Mouse (Mus musculus): ENCODE data around the gene Tprn. TPM values are rescaled to one million over a fixed set of nuclear protein-coding genes. Genes with fewer than 3 reads are reported as not detected.

Tprn gene
- polyA plus RNA-seq, 1 experiment from 2014 or later = 7.3 TPM

Other genes starting within 250 kb of the Tprn start
- 57.4 and 67.7 TPM in 2 replicates for gene Nsmf, start 208.3 kb upstream of the Tprn start, polyA plus RNA-seq (2014; fragmentation: Nextera tagmentation; extraction: Ambion mirVana)
- gene Entpd8, start 182.3 kb upstream of the Tprn start, polyA plus RNA-seq (2014; fragmentation: Nextera tagmentation; extraction: Ambion mirVana) = 1.3 and 3.0 TPM in 2 replicates
- gene Noxa1, start 167.5 kb upstream of the Tprn start, polyA plus RNA-seq (2014; fragmentation: Nextera tagmentation; extraction: Ambion mirVana) = 0.36 and 0.53 TPM in 2 replicates
- 8.7 and 21.0 TPM in 2 replicates for gene Nrarp, start 81.9 kb upstream of the Tprn start, polyA plus RNA-seq (2014; fragmentation: Nextera tagmentation; extraction: Ambion mirVana)
- gene Tor4a, start 65.7 kb upstream of the Tprn start, polyA plus RNA-seq (2014; fragmentation: Nextera tagmentation; extraction: Ambion mirVana) = 6.8 and 11.3 TPM in 2 replicates
- gene Nelfb, start 51.1 kb upstream of the Tprn start, polyA plus RNA-seq (2014; fragmentation: Nextera tagmentation; extraction: Ambion mirVana) = 72.7 and 101 TPM in 2 replicates
- 0.49 and 0.54 TPM in 2 replicates for gene Stpg3, start 48.0 kb upstream of the Tprn start, polyA plus RNA-seq (2014; fragmentation: Nextera tagmentation; extraction: Ambion mirVana)
- 0.55 TPM in 1 of 2 replicates, not detected in the other for gene Fam166a, start 43.9 kb upstream of the Tprn start, polyA plus RNA-seq (2014; fragmentation: Nextera tagmentation; extraction: Ambion mirVana)
- gene Tubb4b, start 37.9 kb upstream of the Tprn start, polyA plus RNA-seq (2014; fragmentation: Nextera tagmentation; extraction: Ambion mirVana) = 532 and 565 TPM in 2 replicates
- 0.34 and 0.57 TPM in 2 replicates for gene Slc34a3, start 28.3 kb upstream of the Tprn start, polyA plus RNA-seq (2014; fragmentation: Nextera tagmentation; extraction: Ambion mirVana)
- 0.20 and 0.39 TPM in 2 replicates for gene Rnf224, start 25.8 kb upstream of the Tprn start, polyA plus RNA-seq (2014; fragmentation: Nextera tagmentation; extraction: Ambion mirVana)
- 19.8 and 21.2 TPM in 2 replicates for gene Rnf208, start 20.4 kb upstream of the Tprn start, polyA plus RNA-seq (2014; fragmentation: Nextera tagmentation; extraction: Ambion mirVana)
- not detected in 2 replicates for gene Cysrt1, start 20.2 kb upstream of the Tprn start, polyA plus RNA-seq (2014; fragmentation: Nextera tagmentation; extraction: Ambion mirVana)
- 3.6 and 4.7 TPM in 2 replicates for gene AL732309.1, start 15.8 kb upstream of the Tprn start, polyA plus RNA-seq (2014; fragmentation: Nextera tagmentation; extraction: Ambion mirVana)
- 17.0 and 25.4 TPM in 2 replicates for gene Tmem203, start 7.2 kb upstream of the Tprn start, polyA plus RNA-seq (2014; fragmentation: Nextera tagmentation; extraction: Ambion mirVana)
- gene Ssna1, start 9.8 kb downstream of the Tprn start, polyA plus RNA-seq (2014; fragmentation: Nextera tagmentation; extraction: Ambion mirVana) = 212 and 253 TPM in 2 replicates
- 71.4 and 111 TPM in 2 replicates for gene Anapc2, start 9.9 kb downstream of the Tprn start, polyA plus RNA-seq (2014; fragmentation: Nextera tagmentation; extraction: Ambion mirVana)
- not detected in 2 replicates for gene Tmem210, start 25.5 kb downstream of the Tprn start, polyA plus RNA-seq (2014; fragmentation: Nextera tagmentation; extraction: Ambion mirVana)
- not detected in 2 replicates for gene Lrrc26, start 27.3 kb downstream of the Tprn start, polyA plus RNA-seq (2014; fragmentation: Nextera tagmentation; extraction: Ambion mirVana)
- gene Grin1, start 56.6 kb downstream of the Tprn start, polyA plus RNA-seq (2014; fragmentation: Nextera tagmentation; extraction: Ambion mirVana) = 0.32 and 0.64 TPM in 2 replicates
- gene Man1b1, start 69.7 kb downstream of the Tprn start, polyA plus RNA-seq (2014; fragmentation: Nextera tagmentation; extraction: Ambion mirVana) = 89.9 and 106 TPM in 2 replicates
- 15.4 and 16.2 TPM in 2 replicates for gene Dpp7, start 93.7 kb downstream of the Tprn start, polyA plus RNA-seq (2014; fragmentation: Nextera tagmentation; extraction: Ambion mirVana)
- gene Uap1l1, start 103.1 kb downstream of the Tprn start, polyA plus RNA-seq (2014; fragmentation: Nextera tagmentation; extraction: Ambion mirVana) = 19.3 and 25.0 TPM in 2 replicates
- gene Sapcd2, start 109.7 kb downstream of the Tprn start, polyA plus RNA-seq (2014; fragmentation: Nextera tagmentation; extraction: Ambion mirVana) = 45.1 and 47.2 TPM in 2 replicates
- 2.0 and 2.7 TPM in 2 replicates for gene Entpd2, start 133.3 kb downstream of the Tprn start, polyA plus RNA-seq (2014; fragmentation: Nextera tagmentation; extraction: Ambion mirVana)
- 32.8 and 34.0 TPM in 2 replicates for gene Npdc1, start 136.7 kb downstream of the Tprn start, polyA plus RNA-seq (2014; fragmentation: Nextera tagmentation; extraction: Ambion mirVana)
- not detected in 2 replicates for gene Fut7, start 160.6 kb downstream of the Tprn start, polyA plus RNA-seq (2014; fragmentation: Nextera tagmentation; extraction: Ambion mirVana)
- 8.1 and 11.2 TPM in 2 replicates for gene Abca2, start 166.1 kb downstream of the Tprn start, polyA plus RNA-seq (2014; fragmentation: Nextera tagmentation; extraction: Ambion mirVana)
- 0.57 and 1.2 TPM in 2 replicates for gene Clic3, start 194.2 kb downstream of the Tprn start, polyA plus RNA-seq (2014; fragmentation: Nextera tagmentation; extraction: Ambion mirVana)
- 23.5 and 23.9 TPM in 2 replicates for gene Paxx, start 198.5 kb downstream of the Tprn start, polyA plus RNA-seq (2014; fragmentation: Nextera tagmentation; extraction: Ambion mirVana)
- 1.1 and 1.5 TPM in 2 replicates for gene Ptgds, start 207.4 kb downstream of the Tprn start, polyA plus RNA-seq (2014; fragmentation: Nextera tagmentation; extraction: Ambion mirVana)
- gene Lcn12, start 231.3 kb downstream of the Tprn start, polyA plus RNA-seq (2014; fragmentation: Nextera tagmentation; extraction: Ambion mirVana) = not detected in 2 replicates
- gene Fbxw5, start 238.1 kb downstream of the Tprn start, polyA plus RNA-seq (2014; fragmentation: Nextera tagmentation; extraction: Ambion mirVana) = 58.1 and 87.6 TPM in 2 replicates
- 7.9 and 9.8 TPM in 2 replicates for gene C8g, start 239.1 kb downstream of the Tprn start, polyA plus RNA-seq (2014; fragmentation: Nextera tagmentation; extraction: Ambion mirVana)

Measured in kidney, embryonic 14.5 days (tissue).